Mouse (Mus musculus) embryo, embryonic 11.5 days (tissue): ENCODE data around the gene Iqcf1.
"Not testable (repeated sequence)": the region's sequence is repeated elsewhere in the genome, so short reads cannot be mapped to it uniquely, and the experiment has no call there.

ENCODE experiments used
- DNase-seq: peaks from one replicate; pipeline ENCODE4 v3.0.0-alpha.2; 2012; ENCODE audit warnings: low read depth, low spot score

Gene Iqcf1

GRCm38 (mm10) chr9:106482578-106483115 lies 17.1 kb upstream of the Iqcf1 start:
- no peak for DNase-seq

- no peak for DNase-seq
Measured at GRCm38 (mm10) chr9:106483136-106483535, 16.6 kb upstream of the Iqcf1 start.

- no peak for DNase-seq
Measured at GRCm38 (mm10) chr9:106483606-106484005, 16.2 kb upstream of the Iqcf1 start.

- no peak for DNase-seq
Measured at GRCm38 (mm10) chr9:106485076-106485475, 14.7 kb upstream of the Iqcf1 start.

- not testable (repeated sequence) for DNase-seq
Measured at GRCm38 (mm10) chr9:106487602-106488001, 12.2 kb upstream of the Iqcf1 start.

- DNase-seq = no peak
Measured at GRCm38 (mm10) chr9:106501846-106502245, 2.1 kb downstream of the Iqcf1 start.

- DNase-seq = no peak
Measured at GRCm38 (mm10) chr9:106504246-106504645, 4.5 kb downstream of the Iqcf1 start.

GRCm38 (mm10) chr9:106509356-106509755 lies 9.6 kb downstream of the Iqcf1 start:
- DNase-seq = no peak

- peak; percentile 4 for DNase-seq
Measured at GRCm38 (mm10) chr9:106512729-106513450, 13.1 kb downstream of the Iqcf1 start.

GRCm38 (mm10) chr9:106513566-106513965 lies 13.8 kb downstream of the Iqcf1 start:
- DNase-seq = no peak

GRCm38 (mm10) chr9:106514273-106514672 lies 14.5 kb downstream of the Iqcf1 start, which contains the start of gene Iqcf5:
Gene Iqcf5, plus strand, starts transcription at chr9:106514573.
- no peak for DNase-seq

- DNase-seq = no peak
Measured at GRCm38 (mm10) chr9:106519433-106519832, 19.7 kb downstream of the Iqcf1 start.

- no peak for DNase-seq
Measured at GRCm38 (mm10) chr9:106519909-106520308, 20.1 kb downstream of the Iqcf1 start.

GRCm38 (mm10) chr9:106531833-106532232 lies 32.1 kb downstream of the Iqcf1 start:
- peak; percentile 30 for DNase-seq

- no peak for DNase-seq
Measured at GRCm38 (mm10) chr9:106534296-106534695, 34.5 kb downstream of the Iqcf1 start.

- no peak for DNase-seq
Measured at GRCm38 (mm10) chr9:106534975-106535374, 35.2 kb downstream of the Iqcf1 start.
